Mouse (Mus musculus): ENCODE measurements at regions not wholly inside any gene's neighbourhood (a gene's known extent, or its start where the extent isn't known, plus 50 kb on each side); places are given as distances from the start of the nearest gene placed in this dataset.

DNA sequence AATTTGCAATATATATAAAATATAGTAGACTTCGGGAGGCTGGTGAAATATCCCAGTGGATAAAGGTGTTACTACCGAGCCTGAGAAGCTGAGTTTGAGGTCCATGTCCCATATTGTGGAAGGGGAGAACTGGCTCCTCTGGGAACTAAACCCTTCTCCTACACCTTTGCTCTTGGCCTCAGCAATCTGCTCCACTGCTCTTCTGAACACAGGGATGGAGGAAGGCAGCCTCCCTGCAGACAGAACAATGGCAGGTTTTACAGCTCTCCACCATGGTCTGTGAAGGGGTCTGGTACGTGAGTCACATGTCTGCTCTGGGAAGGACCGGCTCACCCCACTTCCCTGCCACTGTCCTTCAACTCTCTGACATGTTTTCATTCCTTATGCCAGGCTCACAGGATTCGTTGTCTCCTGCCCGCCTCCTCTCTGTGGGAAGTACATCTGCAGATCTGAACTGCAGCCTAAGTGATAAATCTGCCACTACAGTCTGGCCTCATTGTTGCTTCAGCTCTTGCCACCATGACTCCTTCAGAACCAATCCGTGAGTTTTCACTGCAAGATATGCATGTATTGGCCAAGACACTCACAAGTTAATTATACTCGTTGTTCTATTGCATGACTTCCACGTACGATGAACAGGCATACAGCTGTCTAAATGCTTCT lies 220.0 kb upstream of the Gm9767 start:
- no peak for DNase-seq (ENCODE audit: low read depth)

DNA sequence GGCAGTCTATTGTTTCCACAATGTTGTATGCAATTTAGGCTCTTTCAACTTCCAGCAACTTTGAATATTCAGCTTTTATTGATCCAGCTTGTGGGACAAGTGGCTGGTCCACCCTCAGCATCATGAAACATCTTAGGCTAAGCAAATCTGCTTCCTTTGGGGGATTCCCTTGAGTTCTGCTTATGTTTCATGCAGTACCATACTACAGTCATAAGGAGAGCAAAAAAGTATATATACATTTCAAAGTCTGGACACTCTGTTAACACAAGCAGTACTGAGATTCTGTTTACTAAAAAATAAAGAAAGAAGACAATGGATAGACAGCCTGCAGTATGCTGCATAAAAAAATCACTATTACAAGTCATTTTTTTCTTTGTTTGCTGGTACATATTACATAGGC lies 233.7 kb upstream of the Gm9767 start:
- no peak for DNase-seq (ENCODE audit: low read depth)

DNA sequence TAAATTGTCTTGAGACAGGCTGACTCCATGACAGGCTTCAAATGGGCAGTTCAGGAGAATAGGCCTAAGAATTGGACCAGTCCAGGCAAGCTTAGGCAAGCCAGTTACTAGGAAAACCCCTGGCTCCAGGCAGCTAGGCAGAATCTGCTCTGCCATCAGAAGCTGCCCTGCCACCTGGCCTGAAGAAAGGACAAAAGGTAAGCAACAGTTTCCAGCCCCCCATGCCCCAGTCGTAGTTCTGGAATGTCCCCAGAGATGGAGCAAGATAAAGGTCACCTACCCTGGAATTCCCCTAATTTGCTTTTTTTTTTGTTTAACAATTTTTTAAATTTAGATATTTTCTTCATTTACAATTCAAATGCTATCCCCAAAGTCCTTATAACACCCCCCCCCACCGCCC lies 248.8 kb upstream of the Gm9767 start:
- no peak for DNase-seq (ENCODE audit: low read depth)

DNA sequence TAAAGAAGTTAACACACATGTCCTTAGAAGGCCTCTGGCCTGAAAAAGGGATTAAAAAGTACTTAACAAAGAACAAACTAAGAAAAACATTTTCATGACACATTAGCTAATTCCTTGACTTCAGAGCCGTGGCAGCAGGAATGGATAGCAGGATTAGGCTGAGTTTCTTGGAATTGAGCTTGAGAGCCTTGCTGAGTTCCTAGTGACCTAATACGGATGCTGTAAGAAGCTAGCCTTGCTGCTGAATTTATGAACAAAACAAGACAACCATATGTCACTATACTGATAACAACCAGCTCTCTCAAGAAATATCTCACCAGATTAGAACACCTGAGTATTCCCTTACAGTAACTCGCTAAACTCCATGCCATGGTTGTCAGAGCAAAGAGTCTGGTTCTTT lies 268.2 kb upstream of the Smlr1 start:
- DNase-seq (ENCODE audit: low read depth): no peak

DNA sequence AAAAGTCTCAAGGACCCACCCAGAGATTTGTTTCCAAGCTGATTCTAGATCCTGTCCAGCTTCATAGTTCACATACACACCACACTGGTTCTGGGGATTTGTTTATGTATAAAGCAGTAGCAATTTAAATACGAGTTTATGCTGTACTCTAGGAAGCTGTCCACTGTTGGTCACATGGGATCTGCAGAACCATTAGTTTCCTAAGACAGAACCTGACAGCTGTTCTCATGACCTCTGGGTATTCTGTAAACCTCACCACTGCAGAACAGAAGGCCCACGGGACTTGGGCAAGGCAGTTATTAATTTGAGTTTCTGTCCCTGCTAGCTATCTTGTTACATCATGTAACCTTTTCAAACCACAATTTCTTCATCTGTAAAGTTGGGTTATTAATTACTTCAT lies 265.4 kb upstream of the Smlr1 start:
- no peak for DNase-seq (ENCODE audit: low read depth)

DNA sequence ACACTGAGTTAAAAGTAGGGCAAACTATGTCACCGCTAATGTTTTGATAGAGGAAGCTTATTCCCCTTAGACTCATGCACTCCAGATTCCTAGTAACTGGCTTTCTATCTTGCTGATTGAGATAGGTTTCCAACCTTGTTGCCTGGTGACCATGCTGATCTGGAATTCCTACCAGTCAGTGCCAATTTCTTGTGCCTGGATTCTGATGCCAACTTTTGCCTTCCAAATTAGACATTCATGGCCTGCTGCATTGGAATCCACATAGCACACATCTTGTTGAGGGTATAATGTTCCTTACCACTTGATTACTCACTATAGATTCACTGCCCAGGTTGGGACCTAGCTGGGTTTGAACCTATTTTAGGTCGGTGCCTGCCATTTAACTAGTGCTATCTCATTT lies 262.8 kb upstream of the Smlr1 start:
- DNase-seq (ENCODE audit: low read depth): no peak

DNA sequence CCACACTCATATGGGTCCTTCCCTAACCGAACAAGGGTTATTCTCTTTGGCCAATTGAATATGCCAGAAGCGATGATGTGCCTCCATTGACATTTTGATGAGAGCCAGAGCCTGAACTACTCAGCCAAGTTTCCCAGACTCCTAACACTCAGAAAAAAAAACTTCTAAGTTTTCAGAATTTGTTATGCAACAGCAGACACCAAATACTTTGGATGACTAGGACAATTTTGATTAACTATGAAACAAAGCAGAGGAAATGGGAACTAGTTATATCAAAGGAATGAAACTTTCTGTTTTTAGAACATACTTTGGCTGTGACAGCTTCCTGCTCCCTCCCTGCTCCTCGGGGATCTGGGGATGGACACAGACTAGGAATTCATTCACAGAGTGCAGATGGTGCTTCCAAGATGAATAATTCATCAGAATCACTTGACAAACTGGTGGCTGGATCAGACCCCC lies 254.3 kb upstream of the Smlr1 start:
- DNase-seq (ENCODE audit: low read depth): no peak

DNA sequence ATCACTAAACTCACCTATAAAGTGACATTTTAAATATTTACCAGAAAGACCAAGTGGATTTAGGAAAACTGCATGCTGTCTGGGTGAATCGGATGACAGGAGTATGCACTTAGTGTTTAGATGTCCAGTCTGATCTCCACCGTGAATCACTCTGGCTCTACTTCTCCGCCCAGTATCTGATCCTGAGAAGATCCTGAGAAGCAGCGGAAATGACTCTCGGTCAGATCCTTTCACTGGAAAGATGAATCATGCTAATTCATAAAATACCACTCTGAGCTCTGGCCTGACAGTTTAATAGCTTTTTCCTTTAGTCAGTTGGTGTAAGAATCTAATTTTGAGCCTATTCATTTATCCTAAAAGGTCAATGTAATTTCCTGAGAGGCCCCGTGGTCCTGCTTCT lies 252.6 kb upstream of the Smlr1 start:
- DNase-seq (ENCODE audit: low read depth): no peak

DNA sequence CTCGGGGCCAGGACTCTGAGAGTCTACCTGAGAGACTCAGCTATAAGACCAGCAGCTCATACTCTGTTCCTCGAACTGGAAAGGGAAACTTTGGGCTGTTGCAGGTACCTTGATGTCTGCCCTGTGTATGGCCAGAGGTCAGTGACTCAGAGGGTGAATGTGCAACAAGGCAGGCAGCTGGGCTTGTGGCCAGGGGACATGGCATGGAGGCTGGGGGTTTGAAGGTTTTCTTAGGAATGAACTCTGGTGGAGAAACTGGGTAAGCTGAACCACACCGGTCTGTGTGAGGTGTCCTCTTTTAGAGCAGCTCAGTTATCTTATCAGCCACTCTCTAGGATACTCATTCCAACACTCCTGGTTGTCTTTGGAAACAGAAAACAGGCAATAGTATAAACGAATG lies 251.9 kb upstream of the Smlr1 start:
- DNase-seq (ENCODE audit: low read depth): no peak

DNA sequence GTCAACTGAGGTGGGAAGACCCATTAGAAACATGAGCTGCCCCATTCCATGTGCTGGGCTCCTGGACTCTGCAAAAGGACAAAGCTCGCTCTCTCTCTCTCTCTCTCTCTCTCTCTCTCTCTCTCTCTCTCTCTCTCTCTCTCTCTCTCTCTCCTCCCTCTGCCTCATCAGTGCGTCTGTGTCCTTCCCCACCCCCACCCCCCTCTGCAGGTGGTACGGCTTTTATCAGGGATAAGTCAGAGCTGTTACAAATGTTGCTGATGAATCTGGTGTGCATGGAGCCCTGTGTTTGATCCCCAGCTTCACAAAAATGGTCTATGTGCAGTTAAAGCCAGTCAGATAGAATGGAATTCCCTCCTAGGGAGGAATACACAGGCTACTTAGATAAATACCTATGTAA lies 247.8 kb upstream of the Smlr1 start:
- no peak for DNase-seq (ENCODE audit: low read depth)

DNA sequence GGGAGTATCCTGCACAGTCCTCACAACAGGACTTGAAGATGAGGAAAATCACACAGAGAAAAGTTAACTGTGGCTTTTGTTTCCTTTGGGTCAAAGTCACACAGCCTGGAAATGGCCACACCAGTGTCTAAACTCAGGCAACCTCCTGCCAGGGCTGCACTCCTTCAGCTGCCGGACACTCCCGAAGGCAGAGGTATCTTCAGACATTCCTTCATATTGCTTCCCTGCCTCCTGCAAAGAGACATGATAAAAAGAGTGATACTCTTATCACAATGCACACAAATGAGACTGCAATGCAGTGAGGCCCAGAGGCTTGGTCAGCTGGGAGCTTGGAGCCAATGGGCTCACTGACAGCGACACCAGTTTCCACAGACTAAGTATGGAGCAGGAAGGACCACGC lies 243.4 kb upstream of the Smlr1 start:
- no peak for DNase-seq (ENCODE audit: low read depth)

DNA sequence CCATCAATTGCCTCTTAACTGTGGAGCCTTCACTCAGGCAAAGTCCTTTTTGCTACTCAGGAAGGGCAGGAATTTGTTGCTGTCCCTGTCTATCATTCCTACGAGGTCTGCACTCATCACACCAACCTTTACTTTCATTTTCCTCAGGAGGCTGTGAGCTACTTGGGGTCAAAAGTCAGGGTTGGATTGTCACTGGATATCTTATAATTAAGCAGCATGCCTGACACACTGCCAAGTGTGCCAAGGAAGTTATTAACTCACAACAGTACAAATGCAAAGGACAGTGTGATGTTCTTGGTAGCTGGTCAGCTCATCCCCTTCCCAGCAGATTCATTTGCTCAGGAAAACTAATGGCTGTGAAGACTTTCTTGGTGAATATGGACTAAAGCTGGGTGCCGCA lies 241.7 kb upstream of the Smlr1 start:
- no peak for DNase-seq (ENCODE audit: low read depth)

DNA sequence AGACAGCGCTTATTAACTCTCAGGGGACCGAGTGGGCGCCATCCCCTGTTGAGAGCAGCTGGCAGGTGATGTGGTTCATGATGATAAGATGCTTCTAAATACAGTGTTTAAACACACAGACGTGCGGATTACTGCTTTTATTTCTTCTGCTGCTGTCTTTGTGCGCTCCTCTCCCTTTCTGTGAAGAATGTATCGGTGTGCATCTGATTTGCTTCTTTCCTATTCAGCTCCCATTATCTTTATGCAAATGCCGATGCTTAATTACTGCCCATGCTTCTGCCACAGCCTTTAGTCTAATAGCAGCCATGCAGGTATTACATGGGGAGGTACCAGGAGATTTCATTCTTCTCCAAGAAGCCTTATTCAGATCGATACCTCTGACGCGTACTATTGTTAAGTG lies 240.6 kb upstream of the Smlr1 start:
- DNase-seq (ENCODE audit: low read depth): no peak

DNA sequence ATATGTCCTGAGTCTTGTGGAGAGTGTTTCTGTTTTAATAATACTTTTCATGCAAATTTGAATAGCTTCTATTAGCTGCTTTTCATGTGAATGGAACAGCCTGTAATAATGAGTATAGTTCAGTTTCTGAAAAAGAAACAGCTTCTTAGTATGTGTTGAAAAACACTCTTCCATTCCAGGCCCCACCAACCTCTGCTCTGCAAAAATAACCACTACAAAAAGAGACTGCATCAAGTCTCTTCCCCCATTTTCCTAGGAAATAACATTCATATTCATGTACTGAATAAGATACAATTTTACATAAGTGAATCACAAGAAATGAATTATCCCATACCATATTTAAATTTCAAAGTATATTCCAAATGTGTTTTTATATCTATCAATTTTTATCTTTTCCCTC lies 234.0 kb upstream of the Smlr1 start:
- DNase-seq (ENCODE audit: low read depth): no peak

DNA sequence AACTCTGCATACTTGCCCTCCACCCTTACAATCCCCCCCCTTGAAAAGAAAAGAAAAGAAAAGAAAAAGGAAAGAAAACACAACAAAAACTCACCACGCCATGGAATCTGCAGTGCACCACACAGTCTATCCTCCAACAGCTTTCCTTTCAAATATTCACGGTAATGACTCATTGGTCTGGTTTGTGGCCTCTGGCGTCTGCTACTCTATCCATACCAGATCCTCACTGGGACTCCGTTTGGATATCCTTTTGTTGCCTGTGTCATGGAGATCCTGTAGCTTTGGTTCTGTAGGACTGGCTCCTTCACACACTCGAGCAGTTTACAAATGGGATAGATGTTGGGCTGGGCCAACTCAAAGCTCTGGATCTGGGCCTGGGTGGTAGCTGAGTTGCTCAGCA lies 232.4 kb upstream of the Smlr1 start:
- no peak for DNase-seq (ENCODE audit: low read depth)

DNA sequence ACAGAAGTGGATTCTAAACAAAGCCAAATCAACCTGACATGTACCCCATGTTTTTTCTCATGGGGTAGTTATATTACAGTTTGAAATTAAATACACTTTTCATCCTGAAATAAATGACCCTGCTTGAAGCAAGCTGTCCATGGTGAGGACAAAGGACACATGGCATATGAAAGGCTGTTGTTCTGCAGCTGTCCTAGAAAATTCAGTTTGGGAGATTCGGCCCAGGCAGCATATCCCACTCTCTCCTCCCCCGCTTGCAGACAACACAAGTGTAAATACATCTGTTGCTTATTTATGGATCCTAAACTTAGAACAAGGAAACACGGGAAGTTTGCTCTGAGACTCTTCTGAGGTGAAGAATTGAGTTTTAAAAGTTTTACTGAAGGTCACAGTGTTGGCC lies 218.2 kb upstream of the Smlr1 start:
- DNase-seq (ENCODE audit: low read depth): no peak

DNA sequence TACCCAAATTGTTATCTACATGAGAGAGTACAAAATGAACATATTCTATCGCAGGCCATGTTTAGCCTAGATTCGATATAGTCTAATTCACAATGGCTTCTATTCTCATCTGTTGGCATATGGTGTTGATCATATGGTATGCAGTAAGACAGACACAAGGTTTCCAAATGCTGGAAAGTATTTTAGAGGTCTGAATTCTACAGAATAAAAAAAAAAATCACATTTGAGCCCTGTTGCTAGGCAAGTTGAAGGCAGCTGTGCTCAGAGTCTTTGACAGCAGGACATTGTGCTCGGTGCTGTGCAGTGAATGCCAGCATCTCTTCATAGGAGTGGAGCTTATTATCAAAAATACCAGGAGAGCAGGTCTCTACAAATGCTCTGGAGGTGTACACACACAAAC lies 206.6 kb upstream of the Smlr1 start:
- DNase-seq (ENCODE audit: low read depth): no peak

DNA sequence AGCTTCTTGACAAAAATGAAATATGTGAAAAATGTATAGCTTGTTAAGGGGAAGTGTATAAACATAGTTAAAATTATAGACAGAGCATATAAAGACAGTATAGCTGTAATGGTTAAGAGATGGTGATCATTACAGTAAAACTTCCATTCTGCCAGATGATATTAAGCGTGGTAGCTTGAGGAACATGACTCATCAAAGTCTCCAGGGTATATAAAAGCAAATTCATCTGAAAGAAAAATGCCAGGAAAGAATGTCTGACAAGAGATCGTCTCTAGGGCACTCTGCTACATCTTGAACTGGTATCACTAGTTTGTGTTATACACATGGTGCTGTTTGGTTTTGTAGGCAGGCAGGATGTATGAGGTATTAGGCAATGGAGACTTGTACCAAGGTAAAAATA lies 204.9 kb upstream of the Smlr1 start:
- no peak for DNase-seq (ENCODE audit: low read depth)

DNA sequence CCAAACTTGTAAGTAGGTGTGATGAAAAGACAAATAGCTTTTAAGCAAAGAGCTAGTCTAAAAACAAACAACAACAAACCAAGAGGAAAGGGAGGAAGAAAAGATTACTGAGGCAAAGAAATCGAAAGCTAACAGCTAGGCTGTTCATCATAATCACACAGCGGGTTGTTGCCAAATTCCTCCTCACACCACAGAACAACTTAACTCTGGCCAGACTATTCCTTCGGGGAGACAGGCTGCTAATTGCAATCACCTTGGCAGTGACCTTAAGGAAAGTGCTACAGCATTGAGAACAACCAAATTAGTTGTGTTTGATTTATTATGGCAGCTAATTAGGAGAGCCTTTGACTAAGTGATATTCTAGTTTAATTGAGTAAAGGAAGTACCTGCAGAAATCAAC lies 194.4 kb upstream of the Smlr1 start:
- no peak for DNase-seq (ENCODE audit: low read depth)

DNA sequence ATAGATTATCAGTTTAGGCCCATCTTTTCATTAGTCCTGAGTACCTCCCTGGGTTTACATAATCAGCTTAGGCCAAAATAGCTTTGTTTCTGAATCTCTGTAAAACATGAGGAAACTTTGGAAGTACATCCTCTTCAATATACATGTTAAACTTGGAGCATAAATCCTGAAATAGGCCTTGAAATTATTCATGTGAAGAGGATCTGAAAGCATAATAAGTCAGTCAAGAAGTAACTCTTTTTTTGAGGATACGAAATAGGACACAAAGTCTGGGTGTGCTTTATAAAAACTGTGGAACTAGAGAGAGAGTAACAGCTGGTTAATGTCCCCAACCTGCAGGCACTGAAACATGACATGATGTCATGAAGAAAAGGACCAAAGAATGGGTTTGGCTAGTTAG lies 187.9 kb upstream of the Smlr1 start:
- DNase-seq (ENCODE audit: low read depth): no peak

DNA sequence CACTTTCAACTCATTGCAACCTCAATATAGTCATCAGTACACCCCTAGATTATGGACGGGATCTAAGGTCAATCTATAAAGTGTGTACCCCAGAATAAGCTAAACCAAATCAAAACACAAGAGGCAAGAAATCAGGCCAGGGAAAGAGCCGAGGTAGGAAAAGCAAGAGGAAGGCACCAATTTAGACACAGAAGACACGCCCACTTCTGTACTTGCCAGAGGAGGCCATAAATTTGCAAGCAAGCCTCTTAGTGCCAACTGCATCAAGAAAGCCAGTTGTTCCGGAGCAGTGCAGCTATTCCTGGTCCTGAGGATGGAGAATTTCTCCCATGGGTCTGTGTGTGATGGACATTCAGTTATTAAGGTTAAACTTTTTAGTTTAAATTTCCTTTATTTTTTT lies 179.7 kb upstream of the Smlr1 start:
- no peak for DNase-seq (ENCODE audit: low read depth)

DNA sequence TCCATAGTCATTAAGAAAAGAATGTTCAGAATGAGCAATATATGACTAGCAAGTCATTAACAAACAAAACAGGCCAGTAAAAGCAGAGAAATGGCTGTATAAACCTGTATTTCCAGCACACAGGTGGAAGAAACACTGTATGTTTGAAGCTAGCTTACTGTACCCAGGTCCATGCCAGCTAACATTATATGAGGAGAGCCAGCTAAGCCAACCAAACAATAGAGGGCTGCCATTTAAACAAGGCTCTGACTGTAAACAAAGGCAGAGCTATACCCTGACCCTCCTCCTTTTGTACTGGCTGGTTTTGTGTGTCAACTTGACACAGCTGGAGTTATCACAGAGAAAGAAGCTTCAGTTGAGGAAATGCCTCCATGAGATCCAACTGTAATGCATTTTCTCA lies 178.6 kb upstream of the Smlr1 start:
- DNase-seq (ENCODE audit: low read depth): no peak

DNA sequence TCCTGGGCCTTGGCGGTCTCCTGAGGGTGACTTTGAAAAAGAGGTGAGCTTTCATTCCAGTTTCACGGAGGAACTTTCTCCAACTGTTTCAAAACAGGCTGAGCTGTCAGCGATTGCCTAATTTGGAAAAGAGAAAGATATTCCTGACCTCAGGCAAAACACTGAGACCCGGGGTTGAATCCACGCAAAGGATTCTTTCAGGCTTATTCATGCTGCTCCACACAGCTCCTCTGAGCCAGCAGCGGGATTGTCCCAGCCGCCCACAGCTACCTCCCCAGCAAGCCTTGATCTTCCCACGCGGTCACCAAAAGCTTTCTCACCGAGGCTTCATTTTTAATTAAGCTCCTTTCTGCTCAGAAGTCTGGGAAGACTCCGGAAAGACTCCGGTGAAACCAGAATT lies 178.0 kb upstream of the Smlr1 start:
- no peak for DNase-seq (ENCODE audit: low read depth)

DNA sequence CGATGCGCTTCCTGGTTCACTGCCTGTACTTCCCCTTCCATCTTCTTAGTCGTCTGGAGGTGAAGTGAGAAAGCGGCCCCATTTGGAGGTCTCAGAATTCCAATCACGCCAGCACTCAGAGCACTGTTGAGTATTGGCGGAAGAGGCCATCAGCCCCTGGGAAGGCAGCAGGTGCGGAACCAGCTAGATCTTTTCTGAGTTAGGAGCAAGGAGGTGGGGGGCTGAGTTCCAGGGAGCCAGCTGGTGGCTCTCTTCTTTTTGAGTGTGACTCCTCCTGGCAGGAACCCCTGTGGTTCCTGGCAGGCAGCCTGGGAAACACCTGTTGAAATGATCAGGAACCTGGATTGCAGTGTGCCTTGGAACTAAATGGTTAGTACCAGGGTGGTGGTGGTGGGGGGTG lies 171.9 kb upstream of the Smlr1 start:
- DNase-seq (ENCODE audit: low read depth): no peak

DNA sequence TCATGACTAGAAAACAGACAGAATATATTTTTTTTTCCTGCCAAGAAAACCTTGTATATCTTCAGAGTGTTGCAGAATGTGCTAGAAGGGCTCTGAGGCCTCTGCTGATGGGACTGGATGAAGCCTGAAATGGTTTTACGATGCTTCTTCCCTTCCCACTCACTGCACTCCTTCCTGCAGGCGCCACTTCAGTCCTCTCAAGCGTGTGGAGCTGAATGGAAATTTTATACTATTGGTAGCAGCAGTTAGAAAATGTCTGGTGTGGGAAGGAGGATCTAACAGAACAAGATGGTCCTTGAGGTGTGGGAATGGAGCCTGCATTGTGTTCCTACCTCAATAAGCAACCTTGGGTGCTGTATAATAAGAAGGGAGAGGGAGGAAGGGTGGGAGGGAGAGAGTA lies 166.1 kb upstream of the Smlr1 start:
- no peak for DNase-seq (ENCODE audit: low read depth)
